Mouse (Mus musculus) cerebellum, adult 9-11 months (tissue): ENCODE results near the gene Hist1h4b.
"Not testable (repeated sequence)": the region's sequence is repeated elsewhere in the genome, so short reads cannot be mapped to it uniquely, and the experiment has no call there.

Experiments
- DNase-seq: peaks from one replicate; pipeline ENCODE4 v3.0.0; 2022

Hist1h4b gene

DNA sequence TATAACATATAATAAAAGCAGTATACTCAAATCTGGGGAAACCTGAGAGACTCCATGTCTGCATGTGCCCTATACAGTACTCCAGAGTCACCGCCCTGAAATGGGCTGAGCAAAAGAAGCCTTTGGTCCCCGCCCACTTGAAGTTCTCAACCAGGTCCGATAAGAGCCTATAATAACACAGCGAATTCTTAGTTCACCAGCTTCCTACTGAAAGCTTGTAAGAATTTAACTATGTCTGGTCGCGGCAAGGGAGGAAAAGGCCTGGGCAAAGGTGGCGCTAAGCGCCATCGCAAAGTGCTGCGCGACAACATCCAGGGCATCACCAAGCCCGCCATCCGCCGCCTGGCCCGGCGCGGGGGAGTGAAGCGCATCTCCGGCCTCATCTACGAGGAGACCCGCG lies at the start of gene Hist1h4b:
Gene Hist1h4b, plus strand, starts transcription at position 224 of the 400 bp plus-strand sequence.
- DNase-seq, result peak; percentile 91

DNA sequence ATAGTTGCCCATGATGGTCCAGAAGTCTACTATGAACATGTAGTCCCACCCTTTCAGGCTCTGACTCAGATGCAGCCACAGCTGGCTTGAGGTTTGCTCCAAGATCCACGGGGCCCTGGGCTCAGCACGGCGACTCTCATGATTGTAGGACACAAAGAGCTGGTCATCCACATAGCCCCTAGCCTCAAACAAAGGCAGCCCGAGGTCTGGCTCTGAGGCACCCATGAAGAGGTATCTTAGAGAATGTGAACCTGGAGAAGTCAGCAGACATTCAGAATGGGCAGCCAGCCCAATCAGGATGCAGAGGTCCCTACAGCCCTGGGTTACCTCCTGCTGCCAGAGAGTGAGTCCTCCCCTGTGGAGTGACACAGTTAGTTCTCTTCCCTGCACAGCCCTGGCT lies 48.8 kb upstream of the Hist1h4b start:
- no peak for DNase-seq

DNA sequence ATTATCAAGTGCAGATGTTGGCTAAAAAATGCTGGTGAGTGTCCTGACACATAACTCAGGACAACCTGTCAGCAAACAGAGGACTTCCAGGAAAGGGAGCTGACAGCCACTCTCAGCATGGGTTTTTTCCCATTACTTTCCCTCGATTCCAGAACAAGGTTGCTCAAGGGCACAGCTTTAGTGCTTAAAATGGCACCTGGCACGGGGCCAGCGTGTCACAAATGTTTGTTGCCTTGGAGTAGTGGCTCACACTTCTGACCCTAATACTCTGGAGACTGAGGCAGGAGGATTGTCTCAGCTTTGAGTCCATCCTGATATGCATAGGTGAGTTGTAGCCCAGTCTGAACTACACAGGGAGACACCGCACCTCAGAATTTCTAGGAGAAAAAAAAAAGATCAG lies 48.2 kb upstream of the Hist1h4b start:
- no peak for DNase-seq

DNA sequence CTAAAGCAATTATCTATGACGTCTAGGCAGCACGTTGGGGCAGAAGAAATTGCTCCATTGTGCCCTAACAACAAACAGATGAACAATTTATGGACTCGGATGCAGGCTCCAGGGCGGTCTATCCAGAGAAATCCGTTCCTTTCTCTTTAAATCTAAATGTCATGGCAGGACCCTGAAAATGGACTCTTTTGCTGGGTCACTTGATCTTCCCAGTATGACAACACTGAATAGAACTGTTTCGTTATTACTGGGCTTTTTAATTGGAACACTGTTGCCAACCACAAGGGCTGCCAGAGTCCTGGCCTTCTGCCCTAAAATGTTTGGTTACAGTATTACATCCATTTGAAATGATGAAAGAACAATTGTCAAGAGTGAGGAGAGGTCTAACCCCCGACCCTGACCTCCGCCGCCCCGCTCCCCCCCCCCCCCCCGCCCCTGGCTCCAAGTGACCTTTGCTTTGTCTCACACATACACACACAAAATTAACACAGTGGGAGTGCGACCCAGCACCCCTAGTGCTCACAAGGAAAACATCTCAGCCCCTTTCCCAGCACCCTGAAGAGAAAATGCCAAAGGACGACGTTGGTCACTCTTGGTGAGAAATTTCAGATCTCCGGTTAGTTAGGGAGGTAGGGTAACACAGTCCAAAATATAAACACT lies 47.0 kb upstream of the Hist1h4b start:
- DNase-seq, result no peak

DNA sequence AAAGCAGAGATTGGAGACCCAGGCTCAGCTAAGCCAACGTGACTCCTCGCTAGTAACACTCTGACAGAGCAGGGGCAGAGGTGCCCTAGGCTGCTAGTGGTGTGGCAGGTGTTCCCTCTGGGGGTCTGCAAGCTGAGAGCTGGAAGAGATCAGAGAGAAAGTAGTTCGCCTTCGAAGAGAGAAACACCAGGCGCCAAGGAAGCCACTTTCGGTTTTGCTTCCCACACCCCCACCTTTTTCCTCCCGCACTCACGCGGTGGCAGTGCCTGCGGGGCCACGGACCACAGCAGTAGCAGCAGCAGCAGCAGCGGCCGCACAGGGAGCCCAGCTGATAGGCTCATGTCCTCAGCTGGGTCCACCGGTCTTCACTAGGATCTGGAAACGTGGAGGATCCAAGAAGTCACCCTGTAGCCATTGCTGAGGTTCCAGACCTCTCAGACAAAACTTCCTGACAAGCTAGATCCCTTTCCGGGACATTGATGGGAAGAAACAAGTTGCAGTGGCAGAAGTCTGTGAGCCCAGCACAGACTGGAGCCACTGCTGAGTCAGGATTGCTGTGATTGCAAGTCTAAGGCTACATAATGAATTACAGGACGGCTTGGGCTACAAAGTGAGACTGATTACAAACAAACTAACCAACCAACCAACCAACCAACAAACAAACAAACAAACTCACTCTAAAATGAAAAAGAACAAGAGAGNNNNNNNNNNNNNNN lies 46.3 kb upstream of the Hist1h4b start, which contains the start of gene Hfe:
Gene Hfe, minus strand, starts transcription at position 481 of the 716 bp plus-strand sequence.
- no peak for DNase-seq

DNA sequence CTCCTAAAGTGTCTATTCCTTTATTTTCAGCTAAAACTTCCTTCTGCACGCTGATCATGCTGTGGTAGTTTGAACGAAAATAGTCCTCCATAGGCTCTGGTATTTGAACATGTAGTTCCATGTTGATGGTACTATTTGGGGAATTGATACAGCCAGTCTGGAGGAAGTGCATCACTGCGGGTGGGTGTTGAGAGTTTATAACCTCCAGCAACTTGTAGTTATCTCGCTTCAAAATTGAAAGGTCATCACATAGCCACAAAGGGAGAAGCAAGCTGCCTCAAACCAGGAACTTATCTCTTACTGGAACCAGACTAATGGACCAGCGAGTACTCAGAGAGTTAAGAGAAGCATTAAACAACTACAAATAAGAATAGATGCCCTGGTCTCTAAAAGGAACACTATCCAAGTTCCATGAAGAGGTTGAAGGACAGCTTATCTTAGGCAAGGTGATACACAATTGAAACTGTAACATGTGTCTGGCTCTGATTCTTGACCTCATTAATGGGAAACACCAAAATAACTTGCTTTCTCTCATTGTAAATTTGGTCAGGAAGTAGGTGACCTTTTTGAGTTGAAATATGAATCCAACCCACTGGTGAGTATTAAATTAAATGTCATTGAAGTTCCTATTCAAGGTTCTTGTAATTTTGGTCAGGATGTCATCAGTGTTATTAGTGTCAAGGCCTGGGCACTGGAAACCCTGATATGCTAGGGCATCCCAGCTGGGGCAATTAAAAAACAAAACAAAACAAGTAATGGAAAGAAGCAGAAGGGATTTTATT lies 40.4 kb upstream of the Hist1h4b start:
- no peak for DNase-seq

DNA sequence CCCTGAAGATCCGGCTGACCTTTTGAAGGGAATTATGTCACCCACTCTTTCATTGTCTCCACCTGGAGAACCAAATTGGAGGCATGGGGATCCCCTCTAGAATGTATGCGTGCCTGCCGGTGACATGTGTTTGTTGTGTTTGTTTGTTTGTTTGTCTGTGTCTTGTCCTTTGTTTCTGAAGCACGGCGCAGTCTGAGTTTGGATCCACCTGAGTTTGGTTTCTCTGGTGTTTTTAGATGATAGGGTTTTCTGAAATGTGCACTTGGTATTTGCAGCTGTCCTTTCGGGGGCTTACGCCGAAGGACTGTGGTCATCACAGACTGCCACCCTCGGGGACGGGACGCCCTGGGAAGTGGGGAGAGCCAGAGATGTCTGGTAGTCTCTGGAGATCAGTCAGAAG lies 39.6 kb upstream of the Hist1h4b start:
- DNase-seq, result no peak

DNA sequence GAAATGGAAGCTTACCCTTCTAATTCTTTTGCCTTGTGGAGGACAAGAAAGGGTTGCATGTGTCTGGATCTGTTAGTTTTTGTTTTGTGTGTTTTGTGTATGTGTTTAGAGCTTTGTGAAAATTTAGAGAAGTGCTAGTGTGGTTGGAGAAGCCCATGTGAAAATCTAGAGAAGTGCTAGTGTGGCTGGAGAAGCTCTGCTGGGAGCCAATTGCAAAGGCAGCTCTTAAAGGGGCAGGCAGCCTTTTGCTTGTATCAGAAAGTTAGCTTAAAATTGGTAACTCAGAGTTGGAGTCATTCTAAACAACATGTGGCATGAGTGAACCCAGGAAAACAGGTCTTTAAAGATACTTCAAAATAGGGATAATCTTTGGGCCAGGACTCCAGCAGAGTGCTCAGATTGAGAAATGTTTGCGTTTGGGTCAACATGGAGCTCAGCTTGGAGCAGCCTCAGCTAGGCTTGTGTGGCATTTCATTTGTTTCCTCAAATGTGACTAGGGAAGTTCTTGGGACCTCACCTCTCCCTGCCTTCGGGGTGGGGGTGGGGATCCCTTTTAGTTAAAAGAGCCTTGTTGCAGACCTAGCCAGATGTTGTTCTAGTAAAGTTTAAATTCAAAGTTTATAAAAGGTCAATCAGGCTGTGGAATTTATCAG lies 39.1 kb upstream of the Hist1h4b start:
- DNase-seq, result not testable (repeated sequence)

DNA sequence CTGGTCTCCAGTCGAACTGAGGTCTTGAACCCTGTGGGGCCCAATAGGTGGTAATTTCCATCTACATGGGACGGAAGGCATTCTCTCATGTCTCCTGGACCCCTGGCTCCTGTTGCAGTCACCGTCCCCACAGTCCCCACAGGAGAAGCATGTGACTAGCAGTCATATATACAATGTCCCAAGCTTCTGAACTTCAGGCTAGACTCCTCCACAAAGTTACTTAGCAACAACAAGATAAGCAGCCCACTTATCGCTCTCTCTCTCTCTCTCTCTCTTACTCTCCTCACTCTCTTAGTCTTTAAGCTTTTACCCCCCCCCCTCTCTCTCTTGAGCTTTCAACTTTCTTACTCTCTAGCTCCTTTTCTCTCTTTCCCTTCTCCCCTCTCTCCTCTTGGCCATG lies 32.6 kb upstream of the Hist1h4b start:
- DNase-seq, result no peak

DNA sequence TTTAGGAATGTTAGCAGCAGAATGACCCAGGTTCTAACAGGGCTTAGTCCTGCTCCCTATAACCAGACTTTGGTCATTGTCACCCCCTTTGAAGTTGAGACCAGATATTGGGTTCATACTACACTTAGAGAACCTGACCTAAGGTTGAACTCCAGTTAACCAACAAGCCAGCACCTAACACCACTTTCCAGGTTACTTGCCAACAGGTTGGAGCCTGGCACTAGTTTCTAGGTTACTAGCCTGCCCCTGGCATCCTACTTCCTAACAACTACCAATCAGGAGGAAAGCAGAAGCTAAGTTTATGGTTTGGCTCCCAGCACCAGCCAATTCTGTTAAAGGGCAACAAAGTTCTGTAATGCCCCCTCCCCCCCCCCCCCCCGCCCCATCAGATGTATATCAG lies 31.6 kb upstream of the Hist1h4b start:
- no peak for DNase-seq

DNA sequence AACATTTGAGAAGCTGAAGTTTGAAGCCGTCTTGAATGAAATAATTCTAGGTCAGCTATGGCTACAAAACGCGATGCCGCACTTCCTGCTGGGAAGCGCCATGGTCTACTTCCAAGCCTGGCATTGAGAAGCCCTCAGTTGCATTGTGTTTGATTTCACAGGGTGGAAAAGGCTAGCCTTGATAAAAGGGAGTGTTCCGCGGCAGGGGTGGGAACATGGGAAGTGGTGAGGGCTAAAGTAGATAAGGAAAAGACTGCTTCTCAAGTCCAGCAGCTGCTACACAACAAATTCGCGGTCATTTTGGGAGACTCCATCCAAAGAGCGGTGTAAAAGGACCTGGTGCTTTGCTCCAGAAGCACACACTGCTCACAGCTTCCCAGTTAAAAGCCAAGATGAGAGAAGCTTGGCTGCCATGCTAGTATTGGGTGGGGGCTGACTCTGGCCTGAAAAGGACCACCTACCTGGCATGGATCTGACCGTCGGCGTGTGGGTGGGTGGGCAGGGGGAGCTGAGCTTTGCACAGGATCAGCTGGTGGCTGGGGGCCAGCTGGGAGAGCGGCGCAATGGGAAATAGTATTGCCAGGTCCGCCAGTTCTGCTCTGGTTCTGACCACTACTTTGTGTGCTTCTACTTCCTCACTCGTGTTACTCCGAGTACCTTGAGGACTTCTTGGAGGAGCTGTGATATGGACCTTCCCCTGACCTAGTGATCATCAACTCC lies 28.2 kb upstream of the Hist1h4b start:
- DNase-seq, result no peak

DNA sequence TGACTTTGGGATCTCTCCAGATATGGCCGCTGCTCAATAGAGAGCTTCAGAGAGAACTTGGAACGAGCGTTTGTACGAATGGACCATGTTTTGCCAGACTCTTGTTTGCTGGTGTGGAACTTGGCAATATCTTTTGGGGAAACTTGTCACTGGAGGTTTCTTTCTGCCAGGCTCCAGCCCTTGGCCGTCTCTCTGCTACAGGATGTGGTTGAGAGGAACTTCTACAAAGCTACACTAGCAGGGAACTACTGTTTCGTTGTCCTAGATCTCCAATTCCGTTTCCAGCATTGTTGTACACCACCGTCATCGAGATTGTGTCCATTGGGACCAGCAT lies 27.7 kb upstream of the Hist1h4b start:
- DNase-seq, result no peak

DNA sequence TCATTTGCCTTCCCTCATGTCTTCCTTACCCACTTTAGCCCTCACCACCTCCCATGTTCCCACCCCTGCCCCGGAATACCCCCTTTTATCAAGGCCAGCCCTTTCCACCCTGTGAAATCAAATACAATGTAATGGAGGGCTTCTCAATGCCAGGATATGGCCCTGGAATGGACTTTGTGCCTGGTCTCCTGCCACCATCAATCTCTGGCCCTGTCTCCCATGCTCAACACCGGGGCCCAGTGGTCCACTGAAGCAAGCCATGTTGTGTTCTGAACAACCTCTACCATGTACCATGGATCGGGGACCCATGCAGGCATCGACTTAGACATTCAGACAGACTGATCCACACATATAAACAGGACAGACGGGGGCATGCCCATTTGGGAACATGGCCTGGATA lies 27.1 kb upstream of the Hist1h4b start:
- DNase-seq, result no peak

DNA sequence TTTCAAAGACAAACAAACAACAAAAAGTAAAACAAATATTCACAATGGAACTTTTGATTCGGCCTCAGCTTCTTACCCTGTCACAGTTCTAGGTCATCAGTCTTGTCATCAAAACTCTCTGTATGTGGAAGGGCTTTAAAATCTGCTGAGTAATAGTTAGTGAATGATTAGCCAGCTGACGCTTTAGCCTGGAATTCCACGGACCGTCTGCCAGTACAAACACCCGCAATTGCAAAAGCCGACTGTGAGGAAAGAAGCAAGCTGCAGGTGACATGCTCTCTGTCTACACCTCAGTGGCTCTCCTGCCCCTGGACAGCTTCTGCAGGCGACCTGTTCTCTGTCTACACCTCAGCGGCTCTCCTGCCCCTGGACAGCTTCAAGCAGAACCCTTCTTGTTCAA lies 26.3 kb upstream of the Hist1h4b start:
- DNase-seq, result no peak

DNA sequence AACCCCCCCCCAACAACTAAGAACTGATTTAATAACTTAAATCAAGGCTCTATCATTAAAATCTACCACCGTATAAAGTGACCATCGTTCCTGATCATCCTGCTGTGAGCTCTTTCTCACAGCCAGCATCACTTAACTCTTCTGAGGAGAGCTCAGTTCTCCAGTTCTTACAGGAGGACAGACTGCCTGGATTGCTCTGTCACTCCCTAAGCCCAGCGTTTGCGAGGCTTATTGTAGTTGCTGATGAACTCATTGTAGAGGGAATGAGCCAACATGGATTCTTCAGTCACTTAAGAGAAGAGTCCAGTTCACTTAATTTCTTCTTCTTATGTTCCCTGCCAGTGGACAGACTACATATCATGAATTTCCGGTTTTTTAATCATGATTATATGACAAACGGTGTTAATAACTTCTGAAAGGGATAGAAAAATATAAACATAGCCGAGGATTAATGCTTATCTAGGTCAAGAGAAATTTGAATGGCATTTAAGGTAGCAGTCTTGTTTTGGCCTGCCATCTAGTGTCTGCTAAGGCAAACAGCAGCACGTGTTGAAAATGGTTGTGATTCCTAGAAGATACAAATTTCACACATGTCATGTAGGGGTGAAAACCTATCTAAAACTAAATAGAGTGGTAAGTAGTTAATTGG lies 24.5 kb upstream of the Hist1h4b start:
- DNase-seq, result no peak

DNA sequence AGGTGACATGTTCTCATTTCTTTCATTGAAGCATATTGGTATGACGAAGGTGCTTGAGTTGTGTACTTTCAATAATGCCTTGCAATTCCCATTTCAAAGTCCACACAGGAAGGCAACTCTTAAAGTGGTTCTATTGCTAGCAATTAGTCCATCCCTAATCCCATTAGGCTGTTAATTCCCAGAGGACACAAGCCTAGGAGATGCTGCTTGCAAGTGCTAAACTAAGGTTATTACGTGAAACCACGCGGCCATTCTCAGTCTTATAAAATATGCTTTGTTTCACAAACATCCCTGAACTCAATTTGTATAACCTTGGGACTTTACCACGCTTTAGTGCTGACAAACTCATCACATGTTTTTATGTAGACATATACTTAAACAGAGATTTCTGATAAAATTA lies 19.7 kb upstream of the Hist1h4b start:
- DNase-seq, result no peak

DNA sequence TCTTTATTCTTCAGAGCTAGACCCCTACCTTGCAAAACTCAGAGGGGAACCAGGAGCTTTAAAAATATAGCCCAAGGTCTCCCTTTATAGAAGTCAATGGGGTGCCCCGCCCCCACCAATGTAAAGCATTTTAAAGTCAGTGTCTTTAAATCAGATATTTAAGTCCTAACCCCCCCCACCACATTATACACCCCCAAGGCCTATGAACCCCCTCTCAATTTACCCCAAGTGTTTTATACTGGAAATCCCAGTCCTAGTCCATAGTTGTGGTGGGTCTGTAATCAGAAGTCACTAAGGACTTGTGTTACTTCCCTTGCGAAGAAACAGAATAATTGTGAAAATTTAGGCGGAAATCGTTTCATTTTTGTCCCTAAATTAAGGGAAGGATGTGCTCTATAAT lies 18.8 kb upstream of the Hist1h4b start:
- peak; percentile 24 for DNase-seq

DNA sequence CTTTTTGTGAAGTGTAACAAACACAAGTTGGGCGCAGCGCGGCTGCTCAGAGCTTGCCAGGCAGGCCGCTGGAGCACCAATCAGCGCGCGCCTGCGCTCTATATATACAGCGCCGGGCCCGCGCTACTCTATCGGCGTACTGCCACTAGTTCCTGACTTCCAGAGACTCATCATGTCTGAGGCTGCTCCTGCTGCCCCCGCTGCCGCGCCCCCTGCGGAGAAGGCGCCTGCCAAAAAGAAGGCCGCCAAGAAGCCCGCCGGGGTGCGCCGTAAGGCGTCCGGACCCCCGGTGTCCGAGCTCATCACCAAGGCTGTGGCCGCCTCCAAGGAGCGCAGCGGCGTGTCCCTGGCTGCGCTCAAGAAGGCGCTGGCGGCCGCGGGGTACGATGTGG lies 18.1 kb upstream of the Hist1h4b start, which contains the start of gene Hist1h1c:
Gene Hist1h1c, plus strand, starts transcription at position 132 of the 392 bp plus-strand sequence.
- peak; percentile 85 for DNase-seq

DNA sequence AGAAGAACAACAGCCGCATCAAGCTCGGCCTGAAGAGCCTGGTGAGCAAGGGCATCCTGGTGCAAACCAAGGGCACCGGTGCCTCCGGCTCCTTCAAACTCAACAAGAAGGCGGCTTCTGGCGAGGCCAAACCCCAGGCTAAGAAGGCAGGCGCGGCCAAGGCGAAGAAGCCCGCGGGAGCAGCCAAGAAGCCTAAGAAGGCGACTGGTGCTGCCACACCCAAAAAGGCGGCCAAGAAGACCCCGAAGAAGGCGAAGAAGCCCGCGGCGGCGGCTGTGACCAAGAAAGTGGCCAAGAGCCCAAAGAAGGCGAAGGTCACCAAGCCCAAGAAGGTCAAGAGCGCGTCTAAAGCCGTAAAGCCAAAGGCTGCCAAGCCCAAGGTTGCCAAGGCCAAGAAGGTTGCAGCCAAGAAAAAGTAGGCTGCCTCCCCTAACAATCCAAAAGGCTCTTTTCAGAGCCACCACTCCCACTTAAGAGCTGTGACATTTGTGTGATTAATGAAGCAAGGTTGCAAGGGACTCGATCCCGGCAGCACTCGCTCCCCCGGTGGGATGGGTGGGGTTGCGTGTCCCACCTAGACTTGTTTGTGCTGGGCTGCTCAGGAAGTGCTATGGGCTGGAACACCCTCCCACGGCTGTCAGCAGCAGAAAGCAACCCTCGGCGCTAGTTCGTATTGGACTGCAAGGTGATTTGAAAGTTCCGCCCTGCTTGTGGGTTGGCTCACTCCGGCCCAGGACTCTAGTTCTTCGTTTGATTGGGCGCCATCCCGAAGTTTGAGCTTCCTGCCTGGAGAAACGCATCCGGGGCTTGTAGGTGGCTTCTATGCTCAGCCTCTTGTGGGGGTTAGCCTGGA lies 17.5 kb upstream of the Hist1h4b start:
- DNase-seq, result peak; percentile 95

DNA sequence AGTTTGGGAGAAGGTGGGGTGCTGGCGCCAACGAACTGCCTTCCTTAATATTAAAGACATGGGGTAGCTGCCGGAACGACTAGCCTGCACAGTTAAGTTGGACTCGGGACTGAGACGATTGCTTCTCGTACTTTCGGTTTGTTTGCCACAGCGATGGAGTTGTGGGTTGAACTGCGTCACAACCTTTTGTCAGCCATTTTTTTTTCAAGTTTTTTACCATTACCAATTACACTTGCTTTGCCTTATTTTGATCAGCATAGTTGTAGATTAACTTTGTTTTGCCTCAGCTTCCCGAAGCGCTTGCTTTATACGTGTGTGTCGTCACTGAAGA lies 16.9 kb upstream of the Hist1h4b start:
- DNase-seq, result no peak

DNA sequence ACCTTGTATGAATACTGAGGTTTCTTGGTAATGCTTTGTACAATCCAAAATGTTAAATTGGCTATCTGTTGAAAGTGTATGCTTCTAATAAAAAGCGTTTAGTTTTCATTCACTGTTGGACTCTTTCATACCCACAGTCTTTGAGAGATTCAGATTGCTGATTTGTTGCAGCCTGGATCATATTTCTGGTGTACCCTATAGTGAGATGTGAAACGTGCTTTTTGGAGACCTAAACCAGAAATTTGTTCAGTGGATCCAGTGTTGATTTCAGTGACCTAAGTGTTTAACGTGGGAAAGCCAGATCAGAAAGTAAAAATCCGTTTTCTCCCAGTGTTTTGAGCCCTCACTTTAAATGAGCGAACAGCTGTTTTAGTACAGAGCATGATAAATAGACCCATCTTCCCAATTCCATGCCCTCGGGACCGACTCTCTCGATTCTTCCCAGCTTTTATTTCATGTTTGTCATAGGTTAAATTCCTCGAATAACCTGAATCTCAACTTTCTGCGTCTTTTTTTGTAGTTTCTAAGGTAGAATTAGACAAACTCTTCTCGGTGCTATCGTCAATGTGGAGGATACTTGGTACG lies 16.5 kb upstream of the Hist1h4b start:
- no peak for DNase-seq
